Mouse (Mus musculus) adrenal gland, adult 18-20 months (tissue): ENCODE data around the gene Mansc1. TPM values are rescaled to one million over a fixed set of nuclear protein-coding genes. Genes with fewer than 3 reads are reported as not detected.
"Not testable (repeated sequence)": the region's sequence is repeated elsewhere in the genome, so short reads cannot be mapped to it uniquely, and the experiment has no call there.

Experiments used
- DNase-seq, 2 experiments: peaks; one replicate each; pipeline ENCODE4 v3.0.0; 2021 to 2022; ENCODE audit warnings: low spot score in 2 of 2
- long read RNA-seq, 2 experiments: library from polyadenylated mRNA; stranded (forward); transcript quantifications; one replicate each; pipeline ENCODE4 v2.0.0; 2021
- total RNA-seq, 2 experiments: library from RNA; stranded (reverse); gene quantifications; 1 replicate in 1 of 2; 2 replicates in 1 of 2; pipeline ENCODE4 v1.2.3; 2021

The Mansc1 gene
- total RNA-seq: 1 to 10 TPM; 3.3 to 4.5 TPM
- long read RNA-seq, experiment 1: 0 reads
- long read RNA-seq, experiment 2, partial matches to known transcripts: 0 of 3 reads
- long read RNA-seq, experiment 2, other reads (novel, unspliced or antisense): 2 of 3 reads

DNA sequence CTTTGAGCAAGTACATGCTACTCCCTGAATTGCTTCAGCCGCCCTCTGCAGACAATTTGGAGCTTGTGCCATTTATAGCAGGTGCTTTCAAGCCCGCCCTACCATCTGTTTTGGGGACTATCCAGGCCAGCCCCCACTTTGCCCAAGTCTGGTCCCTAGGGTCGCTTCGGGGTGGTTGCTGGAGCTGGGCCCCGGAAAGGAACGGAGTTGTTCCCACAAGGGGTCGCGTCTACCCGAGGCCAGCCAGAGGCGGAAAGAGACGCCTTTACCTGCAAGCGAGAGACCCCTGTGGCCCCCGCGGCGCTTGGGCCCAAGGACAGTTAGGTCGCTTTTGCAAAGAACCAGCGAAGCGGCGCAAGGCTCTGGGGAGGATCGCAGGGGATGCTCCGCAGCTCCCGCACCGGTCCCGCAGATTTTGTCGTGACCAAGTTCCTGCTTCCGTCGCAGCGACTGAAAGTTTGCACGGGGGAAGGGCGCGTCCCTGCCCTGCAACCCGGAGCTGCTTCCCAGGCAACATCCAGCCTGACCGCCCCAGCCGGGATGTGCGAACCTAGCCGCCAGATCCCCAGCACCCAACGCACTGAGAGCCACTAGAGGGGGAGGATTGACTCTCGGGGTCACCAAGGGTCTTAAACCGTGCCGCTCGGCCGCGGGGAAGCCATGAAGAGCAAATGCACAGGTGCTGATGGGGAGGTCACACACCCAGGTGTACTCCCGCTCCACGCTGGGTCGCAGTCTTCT is at the start of gene Mansc1:
TSS of gene Mansc1 (minus strand) at position 542 of the 741 bp plus-strand sequence.
- peak; percentile 30 to 53 for DNase-seq

DNA sequence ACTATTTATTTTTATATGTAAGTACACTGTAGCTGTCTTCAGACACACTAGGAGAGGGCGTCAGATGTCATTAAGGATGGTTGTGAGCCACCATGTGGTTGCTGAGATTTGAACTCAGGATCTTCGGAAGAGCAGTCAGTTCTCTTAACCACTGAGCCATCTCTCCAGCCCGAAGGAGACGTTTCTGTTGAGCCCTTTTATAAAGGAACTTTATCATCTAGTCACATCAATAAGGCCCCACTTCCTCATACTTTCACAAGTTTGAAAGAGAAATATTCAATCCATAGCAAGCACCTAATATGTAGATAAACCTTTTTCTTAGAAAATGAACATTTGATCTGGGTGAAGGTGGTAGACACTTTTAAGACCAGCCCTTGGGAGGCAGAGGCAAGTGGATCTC is 47.0 kb upstream of the Mansc1 start:
- not testable (repeated sequence) for DNase-seq

DNA sequence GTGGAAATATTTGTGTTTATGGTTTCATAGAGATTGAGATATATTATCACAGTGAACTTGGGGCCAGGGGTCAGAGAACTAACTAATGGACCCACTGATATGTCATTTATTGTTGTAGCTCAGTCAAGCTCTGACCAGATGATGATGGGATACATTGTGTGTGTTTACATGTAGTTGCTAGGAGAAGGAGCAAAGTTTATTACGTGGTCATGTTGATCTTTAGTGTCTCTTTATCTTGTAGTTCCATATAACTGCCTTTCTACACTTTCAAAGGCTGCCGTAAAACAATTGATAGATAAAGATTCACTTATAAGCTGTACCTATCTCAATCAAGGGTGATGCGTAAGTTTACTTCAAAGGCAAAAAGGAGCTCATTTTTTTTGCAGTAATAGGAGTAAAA is 45.7 kb upstream of the Mansc1 start:
- no peak for DNase-seq

DNA sequence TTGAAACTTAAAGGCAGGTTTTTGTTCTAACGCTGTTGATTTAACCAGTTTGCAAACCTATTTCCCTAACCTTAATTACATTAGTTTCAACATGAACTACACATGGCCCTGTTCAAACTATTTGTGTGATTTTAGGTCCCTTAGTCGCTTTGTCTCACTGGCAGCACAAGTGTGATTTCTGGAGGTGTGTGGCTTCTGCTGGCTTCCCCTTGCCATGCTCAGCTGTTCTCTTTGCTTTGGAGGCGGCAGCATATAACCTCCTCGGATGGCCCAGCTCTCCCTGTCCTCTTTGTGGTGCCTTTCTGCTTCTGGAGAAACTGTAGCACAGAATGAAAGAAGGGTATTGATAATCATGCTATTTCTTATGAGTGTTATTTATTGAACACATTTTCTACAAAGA is 45.2 kb upstream of the Mansc1 start:
- no peak for DNase-seq

DNA sequence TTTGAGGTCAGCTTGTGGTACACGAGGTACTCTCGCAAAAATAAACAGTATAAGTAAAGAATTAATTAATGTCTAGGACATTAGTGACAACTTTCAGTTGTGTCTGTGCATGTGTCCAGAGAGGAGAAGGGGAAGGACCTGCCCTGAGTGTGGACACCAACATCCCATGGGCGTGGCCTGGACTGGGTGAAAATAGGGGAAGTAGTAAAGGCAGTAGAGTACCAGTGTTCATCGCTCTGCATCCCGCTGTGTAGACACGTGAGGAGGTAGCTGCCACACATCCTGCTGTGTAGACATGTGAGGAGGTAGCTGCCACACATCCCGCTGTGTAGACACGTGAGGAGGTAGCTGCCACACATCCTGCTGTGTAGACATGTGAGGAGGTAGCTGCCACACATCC is 41.4 kb upstream of the Mansc1 start:
- not testable (repeated sequence) for DNase-seq

DNA sequence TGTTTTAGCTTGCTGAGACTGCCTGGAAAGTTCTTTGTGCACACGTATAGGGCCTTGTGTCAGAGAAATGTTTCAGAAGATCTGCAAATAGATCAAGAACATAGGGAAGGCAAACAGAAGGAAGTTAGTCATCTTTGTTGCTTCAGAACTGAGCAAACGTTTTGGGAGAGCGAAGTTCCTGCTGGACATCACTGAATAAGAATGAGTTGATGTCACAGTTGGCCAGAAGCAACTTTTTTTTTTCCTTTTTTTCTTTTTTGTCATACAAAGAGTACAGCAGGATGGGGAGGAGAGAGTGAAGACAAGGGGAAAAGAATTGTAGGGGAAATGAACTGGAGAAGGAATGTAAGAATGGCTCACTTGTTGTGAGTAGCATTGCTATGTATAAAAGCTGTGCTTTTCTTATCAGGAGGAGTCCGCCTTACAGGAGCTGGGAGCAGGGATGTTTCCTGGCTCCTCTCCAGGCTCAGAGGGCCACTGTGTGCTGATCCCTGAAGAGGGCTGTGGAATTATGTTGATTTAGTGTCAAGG is 38.7 kb upstream of the Mansc1 start:
- DNase-seq: peak in 1 of 2 experiments; percentile 22

DNA sequence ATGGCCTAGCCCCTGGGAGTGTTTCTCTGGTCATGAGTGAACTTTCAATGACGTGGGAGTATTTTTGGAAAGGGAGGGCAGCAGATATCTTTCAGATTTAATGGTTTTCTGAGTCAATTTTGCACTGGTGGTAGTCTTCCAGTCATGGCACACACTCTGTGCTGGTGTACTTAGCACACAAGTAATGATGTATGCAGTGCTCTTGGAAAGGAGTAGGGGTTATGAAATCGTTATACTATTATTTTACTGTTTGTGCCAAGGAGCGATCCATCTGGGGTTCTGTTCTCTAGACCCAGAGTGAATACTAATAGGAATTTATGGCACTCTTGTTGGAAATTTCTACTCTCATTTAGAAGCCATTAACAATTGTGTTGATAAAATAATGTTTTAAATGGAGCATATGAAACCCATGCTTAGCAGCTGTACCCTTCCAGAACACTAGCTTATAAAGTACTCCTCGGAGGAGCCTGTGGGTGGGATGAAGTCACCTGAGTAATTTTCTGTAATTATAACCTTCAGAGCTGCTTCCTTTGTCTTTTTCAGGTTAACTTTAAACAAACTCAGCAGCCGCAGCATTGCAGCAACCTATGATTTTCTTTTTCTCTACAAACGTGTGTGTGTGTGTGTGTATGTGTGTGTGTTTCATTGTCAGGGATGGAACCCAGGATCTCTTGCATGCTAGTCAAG is 37.0 kb upstream of the Mansc1 start:
- no peak for DNase-seq

DNA sequence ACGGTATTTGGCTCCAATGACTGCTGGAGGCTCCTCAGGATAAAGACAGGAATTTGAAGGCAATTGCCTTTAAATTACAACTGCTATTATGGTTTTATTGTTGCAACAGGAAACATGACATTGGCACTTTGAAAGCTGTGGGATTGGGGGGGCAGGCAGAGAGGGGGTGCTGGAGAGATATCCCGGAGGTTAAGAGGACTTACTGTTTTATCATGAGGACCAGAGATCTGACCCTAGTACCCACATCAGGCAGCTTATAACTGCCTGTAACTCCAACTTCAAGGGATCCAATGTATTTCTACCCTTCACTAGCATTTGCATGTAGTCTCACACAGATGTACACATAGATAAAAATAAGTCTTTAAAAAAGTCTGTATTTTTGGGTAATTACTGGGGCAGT is 36.2 kb upstream of the Mansc1 start:
- DNase-seq: no peak

DNA sequence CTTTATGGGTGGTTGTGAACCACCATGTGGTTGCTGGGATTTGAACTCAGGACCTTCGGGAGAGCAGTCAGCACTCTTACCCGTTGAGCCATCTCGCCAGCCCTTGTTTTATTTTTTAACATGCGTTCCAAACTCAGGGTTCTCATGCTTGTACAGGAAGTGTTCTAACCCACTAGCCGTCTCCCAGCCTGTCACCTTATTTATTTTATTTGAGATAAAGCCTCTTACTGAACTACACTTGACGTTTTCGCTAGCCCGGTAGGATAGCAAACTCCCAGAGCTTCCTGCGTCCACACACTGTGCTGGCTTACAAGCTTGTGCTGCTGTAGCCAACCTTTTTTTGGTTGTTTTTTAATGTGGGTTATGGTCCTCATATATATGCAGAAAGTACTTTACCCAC is 33.5 kb upstream of the Mansc1 start:
- no peak for DNase-seq

DNA sequence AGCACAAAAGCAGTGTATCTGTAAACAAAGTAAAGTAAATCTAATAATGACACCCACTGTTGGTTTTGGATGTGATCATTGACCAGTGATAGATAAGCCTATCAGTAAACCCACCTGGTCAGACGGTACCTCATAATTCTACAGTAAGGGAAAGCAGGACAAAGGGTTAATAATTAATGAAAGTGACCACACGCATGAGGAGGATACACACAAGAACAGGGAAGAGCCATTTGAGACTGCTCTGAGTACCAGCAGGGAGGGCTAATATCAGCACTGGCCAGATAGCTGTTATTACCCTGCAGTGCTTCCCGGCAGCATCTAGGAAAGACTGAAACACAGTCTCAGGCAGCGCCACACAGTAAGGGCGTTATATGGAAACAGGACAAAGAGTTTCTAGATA is 32.3 kb upstream of the Mansc1 start:
- no peak for DNase-seq

DNA sequence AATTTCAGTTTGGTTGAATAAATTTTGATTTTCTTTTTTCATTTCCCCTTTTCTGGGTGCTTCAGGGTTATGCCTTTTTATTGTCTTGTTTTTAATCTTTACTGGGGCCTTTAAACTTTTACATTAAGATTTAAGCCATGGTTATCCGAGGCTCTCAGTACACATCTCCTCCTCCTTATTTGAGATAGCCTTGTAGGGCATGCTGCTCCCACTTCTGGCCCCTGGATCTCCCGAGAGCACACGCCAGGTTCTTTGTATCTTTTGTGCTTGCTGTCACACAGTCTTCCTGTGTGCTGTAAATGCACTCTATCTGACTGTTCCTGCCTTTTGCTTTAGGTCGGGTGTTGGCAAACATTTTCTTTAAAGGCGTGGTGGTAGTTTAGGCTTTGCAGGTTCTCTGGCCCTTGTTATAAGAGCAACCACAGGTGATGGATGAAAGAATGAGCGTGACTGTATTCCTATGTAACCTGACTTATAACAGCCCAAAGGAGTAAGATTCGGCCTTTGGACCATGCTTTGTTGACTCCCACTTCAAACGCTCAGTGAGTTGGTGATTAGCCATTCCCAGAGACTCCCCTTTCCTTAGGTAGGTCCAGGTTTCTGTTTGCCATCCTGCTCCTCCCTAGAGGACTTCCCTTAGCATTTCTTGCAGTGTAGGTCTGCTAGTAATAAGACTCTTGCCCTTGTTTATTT is 28.6 kb upstream of the Mansc1 start:
- no peak for DNase-seq

DNA sequence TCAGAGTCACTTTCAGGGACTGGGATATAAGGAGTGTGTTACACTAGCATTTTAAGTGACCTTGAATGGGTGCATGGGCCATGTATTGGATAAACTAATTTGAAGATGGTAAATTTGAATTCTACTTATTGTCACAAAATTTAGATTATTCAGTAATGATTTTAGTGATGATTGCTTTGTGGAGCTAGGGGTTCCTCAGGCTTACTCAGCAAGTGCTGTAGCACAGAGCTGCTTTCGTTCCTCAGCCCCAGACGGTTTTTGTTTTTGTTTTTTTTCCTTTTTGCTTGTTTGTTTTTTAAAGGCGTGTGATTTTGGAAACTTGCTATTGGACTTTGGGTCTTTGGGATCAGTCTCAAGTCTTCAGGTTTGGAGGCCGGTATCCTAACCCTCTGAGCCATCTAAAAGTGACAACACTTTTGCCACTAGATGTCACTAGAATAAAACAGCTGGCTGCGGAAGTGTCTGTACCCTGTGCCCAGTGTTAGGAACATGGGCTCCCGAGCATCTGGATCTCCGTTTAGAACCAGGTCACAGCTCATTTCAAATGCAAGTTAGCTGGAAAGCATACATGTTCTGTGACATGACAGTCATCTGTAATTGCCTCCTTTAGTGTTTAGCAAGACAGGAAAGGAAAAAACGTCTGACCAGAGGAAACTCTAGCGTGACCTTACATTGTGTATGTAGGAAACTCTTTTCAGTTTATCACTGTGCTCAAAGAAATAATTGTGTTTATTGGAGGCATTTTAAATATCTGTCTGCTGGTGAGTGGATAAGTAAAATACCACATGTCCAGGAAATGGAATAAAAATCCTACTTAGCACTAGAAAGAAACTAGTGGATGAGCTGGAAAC is 27.0 kb upstream of the Mansc1 start:
- peak in 1 of 2 experiments; percentile 26 for DNase-seq

DNA sequence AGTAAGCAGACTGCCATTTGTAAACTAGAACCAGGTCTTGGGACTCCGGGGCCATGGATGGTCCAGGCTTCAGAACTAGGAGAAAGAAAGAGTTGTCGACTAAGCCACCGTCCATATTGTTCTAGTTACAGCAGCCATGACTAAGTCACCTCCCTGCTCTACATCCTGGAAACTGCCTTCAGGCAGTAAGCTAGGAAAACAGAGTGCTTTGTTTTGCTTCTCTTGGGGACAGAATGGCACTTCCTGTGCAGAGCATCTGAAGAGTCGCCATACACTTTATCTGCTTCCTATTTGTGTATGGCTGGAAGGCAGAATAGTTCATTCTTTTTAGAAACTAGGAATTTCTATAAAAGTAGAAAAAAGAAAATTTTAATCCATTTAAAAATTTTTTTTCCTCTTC is 24.2 kb upstream of the Mansc1 start:
- no peak for DNase-seq

DNA sequence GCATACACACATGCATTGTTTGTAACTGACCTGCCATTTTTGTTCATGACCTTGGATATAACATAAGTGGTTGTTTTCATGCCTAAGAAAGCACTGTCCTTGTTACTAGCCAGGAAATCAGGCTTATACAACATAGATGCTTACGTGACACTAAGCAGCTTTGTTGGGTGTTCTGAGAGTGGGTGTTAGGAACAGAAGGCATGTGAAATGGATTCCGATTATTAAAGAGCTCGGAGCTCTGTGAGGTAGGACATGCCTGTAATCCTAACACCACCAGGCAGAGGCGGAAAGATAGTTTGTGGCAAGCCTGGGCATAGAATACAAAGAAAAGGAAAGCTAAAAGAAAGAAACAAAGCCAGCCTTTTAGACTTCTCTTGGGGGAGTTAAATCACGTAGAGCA is 16.1 kb upstream of the Mansc1 start:
- DNase-seq: no peak

DNA sequence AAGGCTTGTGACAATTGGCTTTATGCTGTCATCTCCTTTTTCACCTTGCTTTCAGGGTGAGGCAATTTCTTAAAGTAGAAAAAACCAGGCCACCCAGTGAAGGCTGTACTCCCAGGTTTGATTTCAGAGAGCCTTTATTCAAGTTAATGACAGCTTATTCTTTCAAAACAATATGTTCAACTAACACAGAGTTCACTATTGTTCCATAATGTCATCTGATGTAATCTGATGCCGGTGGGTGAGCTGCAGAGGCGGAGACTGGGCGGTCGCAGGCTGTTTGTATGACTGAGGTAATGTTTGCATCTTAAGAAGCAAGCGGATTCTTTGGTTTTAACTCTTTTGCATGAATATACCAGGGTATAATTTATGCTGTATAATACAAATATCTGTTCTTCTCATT is 15.3 kb upstream of the Mansc1 start:
- DNase-seq: no peak

DNA sequence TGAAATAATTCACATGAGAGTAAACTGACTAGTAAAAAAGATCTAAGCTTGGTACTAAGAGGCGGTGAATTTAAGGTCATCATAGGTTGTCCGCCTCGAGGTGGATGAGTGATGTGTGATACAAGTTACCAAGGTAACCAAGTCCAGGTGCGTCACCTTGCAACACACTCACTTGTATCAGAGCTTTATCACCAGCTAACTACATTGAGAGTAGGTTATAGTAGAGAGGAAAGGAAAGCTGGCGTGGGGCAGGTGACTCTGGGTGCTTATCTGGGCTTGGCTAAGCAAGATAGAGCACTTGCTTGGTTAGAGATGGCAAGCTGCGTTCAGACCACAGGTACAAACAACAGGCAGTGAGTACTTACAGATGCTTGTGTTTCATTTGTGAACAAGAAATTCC is 14.5 kb upstream of the Mansc1 start:
- no peak for DNase-seq

DNA sequence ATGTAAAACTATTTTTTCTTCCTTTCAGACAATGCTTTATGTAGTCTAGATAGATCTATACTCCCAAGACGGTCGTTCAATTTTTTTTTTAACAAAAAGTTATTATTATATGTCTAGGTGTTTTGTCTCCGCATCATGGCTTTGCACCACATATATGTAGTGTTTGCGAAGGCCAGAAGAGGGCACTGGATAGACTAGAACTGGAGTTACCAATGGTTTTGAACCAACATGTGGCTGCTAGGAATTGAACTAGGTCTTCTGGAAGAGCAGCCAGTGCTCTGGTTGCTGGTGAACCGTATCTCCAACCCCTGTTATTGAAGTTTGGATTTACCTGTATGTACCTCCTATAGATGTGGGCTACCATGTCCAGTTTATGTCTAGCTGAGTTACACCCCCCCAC is 11.0 kb upstream of the Mansc1 start:
- no peak for DNase-seq

DNA sequence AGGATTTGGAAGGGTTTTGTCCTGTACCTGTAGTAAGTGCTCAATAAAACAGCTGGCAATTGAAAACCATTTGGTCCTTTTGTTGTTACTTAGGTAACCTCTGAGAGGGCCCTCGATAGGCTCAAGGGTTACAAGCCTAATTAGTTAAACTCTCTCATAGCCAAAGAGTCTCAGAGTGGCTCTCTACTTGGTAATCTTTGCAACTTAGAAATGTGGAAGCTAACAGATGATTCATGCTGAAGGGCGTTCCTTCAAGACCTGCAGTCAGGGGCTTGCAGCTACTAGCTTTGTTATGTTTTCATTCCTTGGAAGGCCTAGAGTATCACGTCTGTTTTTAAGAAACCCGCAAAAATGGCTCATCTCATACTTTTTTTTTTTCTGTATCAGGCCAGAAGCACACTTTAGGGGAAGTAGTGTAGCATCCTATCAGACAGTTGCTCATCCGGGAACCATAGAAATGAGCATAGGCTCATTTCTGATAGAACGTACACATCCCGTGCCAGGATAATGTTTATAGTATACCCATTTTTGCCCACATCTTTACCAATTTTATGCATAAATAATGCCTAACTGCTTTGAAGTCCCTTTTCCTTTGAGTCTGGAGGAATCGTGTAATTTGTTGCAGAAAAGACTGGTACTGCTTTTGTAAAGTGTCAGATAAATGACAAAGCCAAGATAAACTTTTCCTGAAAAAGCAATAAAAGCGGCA is 9.6 kb upstream of the Mansc1 start:
- no peak for DNase-seq

DNA sequence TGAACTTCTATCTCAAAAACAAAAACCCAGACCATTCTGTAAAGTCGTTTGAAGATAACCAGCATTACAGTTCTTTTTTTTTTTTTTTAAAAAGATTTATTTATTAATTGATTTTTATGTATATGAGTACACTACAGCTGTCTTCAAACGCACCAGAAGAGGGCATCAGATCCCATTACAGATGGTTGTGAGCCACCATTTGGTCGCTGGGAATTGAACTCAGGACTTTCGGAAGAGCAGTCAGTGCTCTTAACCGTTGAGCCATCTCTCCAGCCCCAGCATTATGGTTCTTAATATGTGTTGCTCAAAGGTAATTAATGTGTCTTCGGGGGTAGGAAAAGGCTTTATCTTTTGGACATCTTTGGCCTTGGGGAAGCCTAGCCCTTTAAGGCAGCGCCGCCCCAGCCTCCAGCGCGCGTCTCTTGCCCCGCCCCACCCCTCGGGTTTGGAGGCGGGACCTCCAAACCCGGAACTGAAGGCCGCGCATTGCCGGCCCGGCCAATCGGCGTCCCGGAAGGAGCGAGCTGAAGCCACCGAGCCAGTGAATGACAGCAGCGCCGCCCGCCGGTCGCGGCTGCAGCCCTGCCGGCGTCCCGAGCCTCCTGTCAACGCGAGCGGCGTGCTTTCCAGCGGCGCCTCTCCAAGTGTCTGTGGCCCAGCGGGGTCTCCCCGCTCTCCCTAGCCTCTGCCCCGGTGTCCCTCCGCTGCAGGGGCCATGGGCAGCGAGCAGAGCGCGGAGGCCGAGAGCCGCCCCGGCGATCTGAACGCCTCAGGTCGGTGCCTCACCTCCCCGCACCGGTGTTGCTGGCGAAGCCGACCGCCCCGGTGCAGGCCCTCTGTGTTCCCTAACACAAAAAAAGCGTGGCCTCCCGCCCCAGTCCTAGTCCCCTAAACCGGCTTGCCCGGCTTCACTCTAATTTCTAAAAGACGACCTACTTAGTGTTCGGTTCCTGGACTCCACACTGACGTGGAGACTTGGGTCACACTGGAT is 8.5 kb upstream of the Mansc1 start:
- DNase-seq: peak; percentile 88 to 91
